Mouse (Mus musculus) fibroblast of lung, adult 2 months (primary cell): ENCODE measurements at regions not wholly inside any gene's neighbourhood (a gene's known extent, or its start where the extent isn't known, plus 50 kb on each side); places are given as distances from the start of the nearest gene placed in this dataset.

Experiments used
- DNase-seq: peaks from one replicate; pipeline ENCODE4 v3.0.0-alpha.2; 2011; ENCODE audit warnings: low read depth

- DNase-seq: no peak
Observed at GRCm38 (mm10) chr10:29921658-29922057, 278.7 kb downstream of the Cenpw start.

- peak; percentile 57 for DNase-seq
Observed at GRCm38 (mm10) chr10:29897780-29898363, 302.5 kb downstream of the Cenpw start.

DNA sequence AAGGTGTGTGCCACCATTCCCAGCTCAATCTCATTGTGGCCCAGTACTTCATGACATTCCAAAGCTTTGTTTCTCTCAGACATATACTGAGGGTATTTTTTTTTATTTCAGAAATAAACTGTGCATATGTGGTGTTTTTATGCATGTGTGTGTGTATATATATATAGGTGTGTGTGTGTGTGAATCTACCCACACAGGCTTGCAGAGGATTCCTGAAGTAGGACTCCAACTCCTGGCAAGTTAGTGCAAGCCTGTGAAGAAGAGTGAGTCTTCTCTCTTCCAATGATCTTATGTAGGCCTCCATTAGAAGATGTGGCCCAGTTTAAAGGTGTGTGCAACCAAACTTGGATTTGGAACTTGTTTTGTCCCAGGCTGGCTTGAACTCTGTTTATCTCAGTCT is 328.9 kb upstream of the Rspo3 start:
- no peak for DNase-seq

DNA sequence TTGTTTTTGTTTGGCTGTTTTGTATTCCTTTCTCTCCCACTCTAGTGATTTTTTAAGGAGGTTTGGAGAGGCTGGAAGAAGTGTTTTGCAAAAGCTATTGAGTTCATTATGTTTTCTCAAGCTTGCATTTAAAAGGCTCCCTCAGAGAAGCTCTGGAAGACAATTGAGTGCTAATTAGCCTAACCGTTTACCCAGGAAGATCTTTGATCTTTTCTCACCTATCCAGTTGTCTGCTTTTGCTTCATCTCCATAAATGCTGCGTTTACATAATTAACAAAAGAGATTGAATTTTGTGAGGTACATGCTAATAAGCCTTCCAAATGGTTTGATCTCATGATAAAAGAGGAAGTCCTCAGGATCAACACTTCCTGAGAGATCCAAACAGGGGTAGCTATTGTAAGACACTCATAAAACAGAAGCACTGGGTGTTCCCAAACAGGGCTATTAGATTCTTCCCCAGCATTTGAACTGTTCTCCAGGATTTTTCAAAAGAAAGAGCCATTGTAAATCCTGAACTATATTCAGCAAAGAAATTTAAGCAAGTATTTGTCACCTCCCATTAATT is 320.2 kb upstream of the Rspo3 start:
- no peak for DNase-seq

- DNase-seq: no peak
Observed at GRCm38 (mm10) chr10:29852516-29852915, 316.8 kb upstream of the Rspo3 start.

GRCm38 (mm10) chr10:29824939-29825658 is 289.4 kb upstream of the Rspo3 start:
- no peak for DNase-seq

GRCm38 (mm10) chr10:29824413-29824812 is 288.7 kb upstream of the Rspo3 start:
- DNase-seq: no peak

- no peak for DNase-seq
Observed at GRCm38 (mm10) chr10:29823177-29823576, 287.5 kb upstream of the Rspo3 start.

- DNase-seq: peak; percentile 20
Observed at GRCm38 (mm10) chr10:29803915-29804545, 268.4 kb upstream of the Rspo3 start.

DNA sequence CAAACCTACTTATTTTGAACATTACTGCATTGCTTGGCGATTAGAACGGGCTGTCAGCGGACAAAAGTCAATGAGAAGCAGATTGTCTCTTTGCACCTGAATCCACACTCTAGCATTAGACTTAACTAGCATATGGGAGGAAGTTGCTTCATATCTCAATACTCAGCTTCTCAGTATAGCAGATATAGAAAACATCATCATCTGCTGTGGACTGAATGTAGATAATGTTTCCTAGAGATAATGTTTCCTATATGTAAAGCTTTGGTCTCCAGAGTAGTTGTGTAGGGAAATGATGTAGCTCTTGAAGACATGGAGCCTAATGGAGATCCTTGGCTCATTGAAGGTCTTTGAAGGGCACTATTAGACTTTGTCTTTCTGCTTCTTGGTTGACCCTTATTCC is 267.0 kb upstream of the Rspo3 start:
- no peak for DNase-seq

- no peak for DNase-seq
Observed at GRCm38 (mm10) chr10:29794663-29795062, 259.0 kb upstream of the Rspo3 start.

DNA sequence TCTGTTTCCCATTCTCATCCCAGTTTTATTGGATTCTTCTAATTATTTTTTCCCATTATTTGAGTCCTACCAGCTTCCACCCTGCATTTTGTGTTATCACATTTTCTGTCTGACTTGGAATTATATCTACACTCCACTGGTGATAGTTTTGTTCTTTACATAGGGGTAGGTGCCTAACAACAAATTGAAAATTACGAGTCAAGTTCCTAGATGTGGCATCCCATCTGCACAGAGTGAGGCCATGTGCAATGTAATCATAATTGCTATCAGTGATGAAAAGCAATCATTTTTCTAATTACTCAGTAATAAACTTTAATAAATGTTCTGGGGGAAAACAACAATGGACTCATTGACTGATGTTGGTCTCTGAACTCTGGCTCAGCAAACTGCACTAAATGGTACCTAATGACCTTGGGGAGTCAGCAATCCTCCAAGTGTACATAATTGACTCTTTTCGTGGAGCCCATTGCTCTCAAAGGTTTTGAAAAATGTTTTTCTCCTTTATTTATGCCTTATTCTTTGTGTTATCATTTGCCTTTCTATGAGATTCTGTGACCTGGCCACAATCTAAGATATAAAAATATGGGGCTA is 250.6 kb upstream of the Rspo3 start:
- no peak for DNase-seq

GRCm38 (mm10) chr10:29736677-29737076 is 201.0 kb upstream of the Rspo3 start:
- no peak for DNase-seq

DNA sequence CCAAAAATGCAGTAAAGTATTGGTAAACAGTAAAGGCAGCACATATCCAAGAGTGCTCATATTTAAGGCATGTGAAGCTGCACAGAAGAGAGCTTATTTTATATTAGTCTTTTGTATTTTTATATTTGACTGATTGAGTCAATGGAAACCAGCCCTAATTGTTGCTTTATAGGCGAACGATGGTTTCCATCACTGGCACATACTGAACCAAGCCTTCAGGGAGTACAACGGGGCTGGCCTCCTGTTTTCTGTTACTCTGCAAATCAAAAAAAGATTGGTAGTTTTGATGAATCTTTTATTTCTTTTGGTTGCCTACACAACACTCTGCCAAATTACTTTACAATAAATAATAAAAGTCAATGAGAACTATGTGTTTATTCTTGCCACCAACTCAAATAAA is 189.7 kb upstream of the Rspo3 start:
- no peak for DNase-seq

GRCm38 (mm10) chr10:29710967-29711366 is 175.3 kb upstream of the Rspo3 start:
- no peak for DNase-seq

DNA sequence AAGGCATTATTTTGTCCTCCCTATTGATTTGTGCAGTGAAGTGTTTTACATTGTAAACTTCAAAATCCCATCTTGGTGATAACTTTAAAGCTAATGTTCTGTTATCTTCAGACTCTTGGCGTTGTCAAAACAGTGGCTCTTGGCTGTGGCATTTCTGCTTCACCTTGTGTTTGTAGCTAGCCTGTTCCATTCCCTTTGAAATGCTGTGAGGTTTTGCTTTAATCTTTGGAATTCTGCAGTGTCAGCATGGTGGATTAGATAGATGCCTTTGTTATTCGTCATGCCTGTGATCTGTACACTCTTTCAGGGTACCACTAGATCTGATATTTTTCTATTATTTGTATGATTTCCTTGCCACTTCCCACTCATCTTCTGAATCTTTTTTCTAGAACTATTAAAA is 173.0 kb upstream of the Rspo3 start:
- peak; percentile 3 for DNase-seq

DNA sequence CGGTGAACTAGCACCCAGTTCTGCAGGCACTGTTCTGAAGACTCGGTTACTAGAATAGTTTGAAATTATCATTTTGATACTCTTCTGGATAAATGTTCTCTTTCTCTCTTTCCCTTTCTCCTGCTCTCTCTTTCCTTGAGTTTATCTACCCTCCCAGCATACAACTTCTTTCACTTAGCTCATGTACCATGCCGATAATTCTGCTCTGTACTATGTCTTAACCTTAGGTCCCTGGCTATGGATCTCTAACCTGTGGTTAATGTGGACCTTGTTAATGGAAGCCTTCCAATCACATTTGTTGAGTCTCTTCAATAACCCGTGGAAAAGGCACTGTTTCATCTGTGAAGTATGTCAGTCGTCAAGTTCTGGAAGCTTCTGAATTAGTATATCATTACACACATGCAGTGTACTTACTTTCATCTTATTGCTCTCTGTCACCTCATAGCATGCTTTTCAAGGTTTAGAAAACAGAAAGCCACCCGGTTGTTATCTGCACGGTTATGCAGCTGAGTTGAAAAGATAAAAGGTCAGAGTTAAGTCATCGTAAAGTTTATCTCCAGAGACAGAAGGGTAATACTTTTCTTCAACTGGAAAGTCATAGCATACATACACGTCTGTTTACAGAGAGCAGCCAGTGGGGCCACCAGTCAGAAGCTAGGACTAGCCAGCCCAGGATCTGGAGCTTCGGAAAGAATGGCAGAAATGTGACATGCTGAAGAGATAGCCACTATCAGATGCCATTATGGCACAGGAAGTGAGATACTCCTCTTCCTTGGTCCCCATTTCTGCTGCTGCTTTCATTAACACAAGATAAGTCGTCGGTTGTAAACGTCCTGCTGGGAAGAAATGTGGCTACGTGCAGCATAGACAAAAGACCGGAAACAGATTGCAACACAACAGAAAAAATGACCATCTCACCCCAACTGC is 157.6 kb upstream of the Rspo3 start:
- no peak for DNase-seq

GRCm38 (mm10) chr10:29689529-29689928 is 153.9 kb upstream of the Rspo3 start:
- no peak for DNase-seq

- no peak for DNase-seq
Observed at GRCm38 (mm10) chr10:29686982-29687381, 151.3 kb upstream of the Rspo3 start.

DNA sequence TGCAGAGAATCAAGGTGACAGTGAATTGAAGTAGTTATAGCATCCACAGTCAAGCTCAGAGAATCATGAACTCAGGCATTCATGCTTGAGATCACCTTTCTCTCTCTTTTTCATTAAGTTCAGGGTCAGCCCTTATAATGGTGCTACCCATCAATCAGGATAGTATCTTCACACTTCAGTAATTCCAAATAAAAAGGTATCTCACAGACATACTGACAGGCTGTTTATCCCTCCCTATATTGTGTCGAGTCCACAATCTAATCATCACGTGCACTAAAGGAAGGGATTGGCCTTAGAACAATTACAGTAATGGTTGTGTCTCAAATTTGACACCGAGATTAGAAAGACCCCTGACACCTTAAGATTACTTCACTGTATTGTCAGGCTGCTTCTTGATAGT is 138.7 kb upstream of the Rspo3 start:
- DNase-seq: no peak

- DNase-seq: no peak
Observed at GRCm38 (mm10) chr10:29661752-29662151, 126.1 kb upstream of the Rspo3 start.

- DNase-seq: no peak
Observed at GRCm38 (mm10) chr10:29640249-29640648, 104.6 kb upstream of the Rspo3 start.
